Mouse (Mus musculus) hindbrain, embryonic 12.5 days (tissue): ENCODE data around the gene Ak1. TPM values are rescaled to one million over a fixed set of nuclear protein-coding genes. Genes with fewer than 3 reads are reported as not detected.

Experiments used
- ATAC-seq: fragments of 200-750 bp; cut with Nextera tagmentation; 2 replicates; pipeline ENCODE4 v1.8.0; 2017; ENCODE audit warnings: moderate TSS enrichment; ENCODE audit not compliant: low FRiP score
- H3K27ac ChIP-seq: fragments of 300-500 bp; sonication (generic); 2 replicates; pipeline ENCODE4 v1.5.1; 2016; ENCODE audit warnings: mild to moderate bottlenecking
- H3K27me3 ChIP-seq: fragments of 300-500 bp; sonication (generic); 2 replicates; pipeline ENCODE4 v1.6.1; 2016; ENCODE audit warnings: mild to moderate bottlenecking
- H3K36me3 ChIP-seq: fragments of 300-500 bp; sonication (generic); 2 replicates; pipeline ENCODE4 v1.6.1; 2016; ENCODE audit warnings: mild to moderate bottlenecking
- H3K4me1 ChIP-seq: fragments of 300-500 bp; sonication (generic); 2 replicates; pipeline ENCODE4 v1.6.1; 2016
- H3K4me2 ChIP-seq: fragments of 300-500 bp; sonication (generic); replicated peaks from 2 replicates; pipeline ENCODE4 v1.6.1; 2016; ENCODE audit warnings: mild to moderate bottlenecking
- H3K4me3 ChIP-seq: fragments of 300-500 bp; sonication (generic); 2 replicates; pipeline ENCODE4 v1.5.1; 2016; ENCODE audit warnings: mild to moderate bottlenecking
- H3K9ac ChIP-seq: fragments of 300-500 bp; sonication (generic); 2 replicates; pipeline ENCODE4 v1.6.1; 2016; ENCODE audit warnings: mild to moderate bottlenecking, moderate library complexity
- H3K9me3 ChIP-seq: fragments of 300-500 bp; sonication (generic); replicated peaks from 2 replicates; pipeline ENCODE4 v1.6.1; 2016; ENCODE audit warnings: mild to moderate bottlenecking
- WGBS: fragments of 180-500 bp; shearing (Covaris S2); methylation state at CpG from one replicate; pipeline ENCODE4 v1.1.7; 2016; 5-methylcytosine and 5-hydroxymethylcytosine counted together
- polyA plus RNA-seq: library from polyadenylated mRNA; unstranded; fragments of >200 nt; fragmentation: Nextera tagmentation; extraction: Ambion mirVana; gene quantifications from 2 replicates; pipeline ENCODE4 v1.2.1, GENCODE M21; 2016

Ak1 gene
- polyA plus RNA-seq, 1 experiment from 2014 or later, result 40.4 TPM

DNA sequence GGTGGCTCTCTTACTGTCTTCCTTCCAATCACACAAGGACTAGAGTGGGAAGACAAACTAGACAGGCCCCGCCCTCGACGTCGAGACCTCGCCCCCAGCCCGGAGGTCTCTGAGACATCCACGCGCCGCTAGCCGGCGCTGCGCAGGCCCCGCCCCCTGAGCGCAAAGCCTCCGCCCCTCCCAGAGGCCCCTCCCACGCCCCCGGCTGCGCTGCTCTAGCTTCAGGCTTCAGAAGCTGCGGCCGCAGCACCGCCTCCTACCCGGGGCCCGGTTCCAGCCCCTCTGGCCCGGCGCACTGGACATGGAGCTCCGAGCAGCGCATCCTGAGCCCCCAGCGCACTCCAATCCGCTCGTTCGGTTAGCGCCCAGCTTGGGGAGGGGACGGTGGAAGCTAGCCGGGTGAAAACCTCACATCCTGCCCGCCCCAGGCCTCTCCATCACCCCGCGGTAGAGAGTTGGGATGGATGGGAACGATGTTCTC lies 34.6 kb upstream of the Ak1 start, which contains the start of gene St6galnac4:
TSS of gene St6galnac4 (plus strand) at position 225 of the 481 bp plus-strand sequence.
- Histone ChIP-seq H3K27ac (peak within 1 kb of the TSS; percentile 25; the same call in 1 of the 2 replicates), H3K4me1 (peaks cover 20% of the 10 kb centered on the region), H3K9me3 (no peaks in the 10 kb centered on the region), H3K36me3 (no peaks in the 10 kb centered on the region), H3K4me2 (peak within 1 kb of the TSS; percentile 59), H3K9ac (peak within 1 kb of the TSS; percentile 67), H3K27me3 (peaks cover 10% of the 10 kb centered on the region), H3K4me3 (peak within 1 kb of the TSS; percentile 46)
- WGBS, result under 1% methylated on average over 38 of the region's 38 CpGs
- peak; percentile 70 for ATAC-seq

- peak overlapping the region; percentile 46 for H3K4me3 ChIP-seq
- H3K9me3 ChIP-seq, result no peaks in the 10 kb centered on the region
- 44% methylated on average over 9 of the region's 9 CpGs for WGBS
- no peak for ATAC-seq
- H3K4me1 ChIP-seq, result peaks cover 19% of the 10 kb centered on the region
- no peaks in the 10 kb centered on the region for H3K36me3 ChIP-seq
- H3K9ac ChIP-seq, result peak overlapping the region; percentile 67; the same call in 1 of the 2 replicates
- H3K4me2 ChIP-seq, result peak overlapping the region; percentile 59
- 0 out of 2 replicates have a peak overlapping the region, but pooled peaks have one; percentile 0 for H3K27ac ChIP-seq
- H3K27me3 ChIP-seq, result peaks cover 3% of the 10 kb centered on the region; the same call in 1 of the 2 replicates
Measured at GRCm38 (mm10) chr2:32587731-32588321, 33.7 kb upstream of the Ak1 start.

- Histone ChIP-seq H3K9me3 (no peaks in the 10 kb centered on the region), H3K27me3 (no peaks in the 10 kb centered on the region; the same call in 1 of the 2 replicates), H3K4me2 (no peak overlapping the region), H3K9ac (0 out of 2 replicates have a peak overlapping the region, but pooled peaks have one; percentile 38), H3K4me1 (peaks cover 13% of the 10 kb centered on the region; the same call in 1 of the 2 replicates), H3K36me3 (peaks cover 1% of the 10 kb centered on the region; the same call in 1 of the 2 replicates), H3K4me3 (no peak overlapping the region), H3K27ac (no peak overlapping the region)
- ATAC-seq, result no peak
- 70% methylated on average over 11 of the region's 11 CpGs for WGBS
Measured at GRCm38 (mm10) chr2:32589213-32589795, 32.3 kb upstream of the Ak1 start.

GRCm38 (mm10) chr2:32590224-32590623 lies 31.3 kb upstream of the Ak1 start:
- ATAC-seq, result no peak
- H3K4me1 ChIP-seq, result peaks cover 13% of the 10 kb centered on the region; the same call in 1 of the 2 replicates
- no peaks in the 10 kb centered on the region for H3K9me3 ChIP-seq
- peaks cover 7% of the 10 kb centered on the region; the same call in 1 of the 2 replicates for H3K36me3 ChIP-seq
- H3K9ac ChIP-seq, result no peak overlapping the region
- H3K27me3 ChIP-seq, result no peaks in the 10 kb centered on the region; the same call in 1 of the 2 replicates
- 74% methylated on average over 10 of the region's 10 CpGs for WGBS
- no peak overlapping the region for H3K4me3 ChIP-seq
- H3K27ac ChIP-seq, result no peak overlapping the region
- no peak overlapping the region for H3K4me2 ChIP-seq

- Histone ChIP-seq H3K4me3 (no peak overlapping the region), H3K27me3 (no peaks in the 10 kb centered on the region), H3K4me2 (no peak overlapping the region), H3K4me1 (peaks cover 13% of the 10 kb centered on the region; the same call in 1 of the 2 replicates), H3K9ac (no peak overlapping the region), H3K27ac (no peak overlapping the region), H3K36me3 (peaks cover 9% of the 10 kb centered on the region; the same call in 1 of the 2 replicates), H3K9me3 (no peaks in the 10 kb centered on the region)
- 81% methylated on average over 6 of the region's 6 CpGs for WGBS
- no peak for ATAC-seq
Measured at GRCm38 (mm10) chr2:32591249-32591648, 30.3 kb upstream of the Ak1 start.

GRCm38 (mm10) chr2:32596725-32597124 lies 24.8 kb upstream of the Ak1 start:
- no peak for ATAC-seq
- H3K27ac ChIP-seq, result no peak overlapping the region
- WGBS, result 80% methylated on average over 13 of the region's 13 CpGs

GRCm38 (mm10) chr2:32597248-32597647 lies 24.3 kb upstream of the Ak1 start:
- 90% methylated on average over 5 of the region's 5 CpGs for WGBS

More at GRCm38 (mm10) chr2:32596725-32597124, 24.8 kb upstream of the Ak1 start:
- Histone ChIP-seq H3K9ac (no peak overlapping the region), H3K27me3 (no peaks in the 10 kb centered on the region), H3K9me3 (no peaks in the 10 kb centered on the region), H3K4me2 (no peak overlapping the region), H3K4me1 (peaks cover 6% of the 10 kb centered on the region; the same call in 1 of the 2 replicates), H3K36me3 (peaks cover 14% of the 10 kb centered on the region; the same call in 1 of the 2 replicates), H3K4me3 (no peak overlapping the region)

GRCm38 (mm10) chr2:32597699-32598098 lies 23.9 kb upstream of the Ak1 start:
- no peak for ATAC-seq
- 86% methylated on average over 5 of the region's 5 CpGs for WGBS
- Histone ChIP-seq H3K27me3 (no peaks in the 10 kb centered on the region), H3K4me3 (no peak overlapping the region), H3K36me3 (peaks cover 14% of the 10 kb centered on the region; the same call in 1 of the 2 replicates), H3K27ac (no peak overlapping the region), H3K9ac (peak overlapping the region; percentile 18; the same call in 1 of the 2 replicates), H3K4me1 (peaks cover 6% of the 10 kb centered on the region; the same call in 1 of the 2 replicates), H3K4me2 (no peak overlapping the region), H3K9me3 (no peaks in the 10 kb centered on the region)

More at GRCm38 (mm10) chr2:32597248-32597647, 24.3 kb upstream of the Ak1 start:
- H3K4me2 ChIP-seq, result no peak overlapping the region
- H3K4me3 ChIP-seq, result no peak overlapping the region
- H3K36me3 ChIP-seq, result peaks cover 14% of the 10 kb centered on the region; the same call in 1 of the 2 replicates
- no peak overlapping the region for H3K9ac ChIP-seq
- no peak for ATAC-seq
- peaks cover 6% of the 10 kb centered on the region; the same call in 1 of the 2 replicates for H3K4me1 ChIP-seq
- H3K27me3 ChIP-seq, result no peaks in the 10 kb centered on the region
- no peak overlapping the region for H3K27ac ChIP-seq
- H3K9me3 ChIP-seq, result no peaks in the 10 kb centered on the region

DNA sequence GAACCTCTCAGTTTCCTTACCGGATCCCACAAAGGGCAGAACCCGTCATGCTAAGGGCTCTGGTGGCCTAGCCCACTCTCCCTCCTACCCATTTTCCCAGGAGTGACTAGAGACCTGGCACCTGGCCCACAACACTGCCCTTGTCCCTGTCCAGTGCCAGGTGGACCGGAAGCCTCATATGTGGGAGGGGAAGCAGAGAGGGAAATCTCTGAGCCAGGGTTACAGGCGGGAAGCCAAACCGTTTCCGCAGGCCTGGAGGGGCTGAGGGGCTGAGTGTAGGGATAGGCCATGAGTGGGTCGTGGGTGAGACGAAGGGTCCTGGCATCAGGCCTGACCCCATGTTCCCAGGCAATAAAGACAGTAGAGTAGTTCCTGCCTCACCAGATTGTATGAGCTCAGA lies 23.1 kb upstream of the Ak1 start:
- no peak overlapping the region for H3K4me3 ChIP-seq
- no peaks in the 10 kb centered on the region for H3K9me3 ChIP-seq
- H3K36me3 ChIP-seq, result peaks cover 14% of the 10 kb centered on the region; the same call in 1 of the 2 replicates
- no peaks in the 10 kb centered on the region for H3K27me3 ChIP-seq
- no peak for ATAC-seq
- no peak overlapping the region for H3K4me2 ChIP-seq
- H3K4me1 ChIP-seq, result peaks cover 6% of the 10 kb centered on the region; the same call in 1 of the 2 replicates
- WGBS, result 92% methylated on average over 8 of the region's 8 CpGs
- H3K9ac ChIP-seq, result no peak overlapping the region
- H3K27ac ChIP-seq, result no peak overlapping the region

GRCm38 (mm10) chr2:32599409-32599808 lies 22.1 kb upstream of the Ak1 start, which contains the start of gene St6galnac6:
St6galnac6 (plus strand) TSS chr2:32599709.
- no peak within 1 kb of the TSS for H3K9ac ChIP-seq
- no peak for ATAC-seq
- WGBS, result 95% methylated on average over 3 of the region's 3 CpGs
- peaks cover 6% of the 10 kb centered on the region; the same call in 1 of the 2 replicates for H3K4me1 ChIP-seq
- no peaks in the 10 kb centered on the region for H3K27me3 ChIP-seq
- H3K27ac ChIP-seq, result no peak within 1 kb of the TSS
- H3K36me3 ChIP-seq, result peaks cover 12% of the 10 kb centered on the region; the same call in 1 of the 2 replicates
- no peak within 1 kb of the TSS for H3K4me3 ChIP-seq
- no peaks in the 10 kb centered on the region for H3K9me3 ChIP-seq
- no peak within 1 kb of the TSS for H3K4me2 ChIP-seq

DNA sequence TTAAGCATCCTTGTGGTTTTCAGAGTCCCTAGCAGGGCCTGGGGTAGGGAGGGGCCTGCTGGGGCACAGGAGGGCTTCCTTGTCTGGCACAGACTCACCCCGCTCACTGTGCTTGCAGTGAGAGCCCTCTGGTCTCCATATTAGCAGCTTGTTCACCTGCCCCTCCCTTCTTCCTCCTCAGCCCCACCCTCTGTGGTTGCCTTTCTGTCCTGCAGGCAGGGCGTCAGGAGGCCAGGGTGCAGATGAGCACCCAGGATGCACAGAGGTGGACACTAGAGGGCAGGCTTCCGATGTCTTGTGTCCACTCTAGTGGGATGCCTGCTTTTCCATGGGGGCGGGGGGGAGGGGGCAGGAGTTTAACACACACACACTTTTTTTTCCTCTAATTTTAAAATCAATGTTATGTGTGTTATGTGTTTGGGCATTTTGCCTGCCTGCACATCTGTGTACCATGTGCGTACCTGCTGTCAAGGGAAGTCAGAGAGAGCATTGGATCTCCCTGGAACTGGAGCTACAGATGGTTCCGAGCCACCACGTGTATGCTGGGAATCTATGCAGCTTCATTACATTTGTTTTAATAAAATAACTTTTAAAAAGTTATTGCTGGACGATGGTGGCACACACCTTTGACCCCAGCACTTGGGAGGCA lies 20.0 kb upstream of the Ak1 start:
- Histone ChIP-seq H3K4me2 (no peak overlapping the region), H3K4me3 (no peak overlapping the region), H3K36me3 (0 out of 2 replicates have a peak, but pooled peaks cover 5% of the 10 kb centered on the region), H3K27ac (no peak overlapping the region), H3K27me3 (0 out of 2 replicates have a peak, but pooled peaks cover 4% of the 10 kb centered on the region), H3K4me1 (peaks cover 6% of the 10 kb centered on the region; the same call in 1 of the 2 replicates), H3K9me3 (no peaks in the 10 kb centered on the region), H3K9ac (no peak overlapping the region)
- no peak for ATAC-seq
- 44% methylated on average over 8 of the region's 8 CpGs for WGBS
